Mouse (Mus musculus): ENCODE measurements around the gene Ntf3. TPM values are rescaled to one million over a fixed set of nuclear protein-coding genes. Genes with fewer than 3 reads are reported as not detected.

Ntf3 gene
- polyA plus RNA-seq, 1 experiment from 2014 or later: not detected

DNA sequence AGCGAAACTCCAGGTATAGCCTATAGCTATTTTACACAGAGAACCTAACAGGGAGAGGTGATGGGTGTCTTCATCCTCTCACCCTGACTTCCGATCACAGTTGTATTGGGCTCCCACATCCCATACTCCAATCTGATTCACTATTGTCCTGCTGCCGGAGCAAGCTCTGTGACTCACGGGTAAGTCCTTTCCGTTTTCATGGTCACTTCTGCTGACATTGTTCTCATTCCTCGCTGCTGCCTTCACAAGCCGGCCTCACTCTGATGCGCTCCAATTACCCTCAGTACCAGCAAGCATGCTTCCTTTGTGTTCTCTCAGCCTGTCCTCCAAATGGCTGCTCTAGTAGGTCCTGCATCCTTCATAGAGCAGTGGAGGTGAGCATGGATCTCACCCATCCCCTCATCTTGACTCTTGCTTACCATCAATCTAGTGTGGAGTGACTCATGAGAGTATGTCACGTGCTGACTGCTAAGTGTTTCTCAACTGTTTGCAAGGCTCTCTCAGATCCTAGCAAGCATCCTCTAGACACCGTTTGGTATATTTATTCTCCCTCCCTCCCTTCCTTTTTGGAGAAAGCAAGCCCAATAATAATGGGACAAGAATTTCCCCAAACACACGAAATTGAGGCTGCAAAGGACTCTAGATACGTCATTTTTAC is 61.5 kb downstream of the Ntf3 start:
- H3K4me3 ChIP-seq (ENCODE audit: inconsistent target): no peak overlapping the region
- 64% methylated on average over 12 of the region's 12 CpGs for WGBS (ENCODE audit: missing documents)
- no peak overlapping the region for H3K27ac ChIP-seq
- H3K36me3 ChIP-seq (ENCODE audit: inconsistent target): no peaks in the 10 kb centered on the region
- no peaks in the 10 kb centered on the region for H3K79me2 ChIP-seq (ENCODE audit: inconsistent target)

DNA sequence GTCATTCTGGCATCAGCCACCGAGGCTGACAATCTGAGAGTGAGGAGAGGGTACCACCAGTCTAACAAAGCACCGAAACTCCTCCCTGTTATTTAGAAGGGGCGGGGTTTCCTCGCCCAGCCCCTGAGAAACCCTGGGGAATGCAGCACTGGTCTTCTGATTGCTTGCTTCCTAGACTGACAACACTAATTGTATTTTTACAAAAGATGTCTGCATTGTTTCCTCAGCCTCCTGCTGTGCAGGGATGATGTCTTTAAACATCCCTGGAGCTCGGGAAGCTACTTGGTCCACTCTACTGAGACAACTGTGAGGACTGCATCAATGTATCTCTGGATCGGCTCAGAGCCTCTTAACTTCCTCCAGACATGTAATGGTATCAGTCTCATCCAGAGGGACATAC is 64.1 kb downstream of the Ntf3 start:
- H3K27ac ChIP-seq: no peak overlapping the region
- no peaks in the 10 kb centered on the region for H3K36me3 ChIP-seq (ENCODE audit: inconsistent target)
- no peak overlapping the region for H3K4me3 ChIP-seq (ENCODE audit: inconsistent target)
- WGBS (ENCODE audit: missing documents): 82% methylated on average over 6 of the region's 6 CpGs
- H3K79me2 ChIP-seq (ENCODE audit: inconsistent target): no peaks in the 10 kb centered on the region

DNA sequence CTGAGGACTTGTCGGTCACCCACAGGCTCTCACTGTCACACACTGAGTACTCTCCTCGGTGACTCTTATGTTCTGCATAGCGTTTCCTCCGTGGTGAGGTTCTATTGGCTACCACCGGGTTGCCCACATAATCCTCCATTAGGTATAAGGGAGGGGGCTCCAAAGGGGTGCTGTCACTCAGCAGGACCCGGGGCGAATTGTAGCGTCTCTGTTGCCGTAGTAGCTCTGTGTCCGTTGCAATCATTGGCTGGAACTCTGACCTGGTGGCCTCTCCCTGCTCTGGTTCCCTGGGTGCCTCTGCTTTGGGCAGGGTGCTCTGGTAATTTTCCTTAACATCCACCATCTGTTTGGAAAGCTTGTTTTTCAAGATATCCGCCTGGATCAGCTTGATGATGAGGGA is 64.7 kb downstream of the Ntf3 start:
- H3K27ac ChIP-seq: no peak overlapping the region
- H3K79me2 ChIP-seq (ENCODE audit: inconsistent target): no peaks in the 10 kb centered on the region
- 92% methylated on average over 11 of the region's 11 CpGs for WGBS (ENCODE audit: missing documents)
- H3K36me3 ChIP-seq (ENCODE audit: inconsistent target): no peaks in the 10 kb centered on the region
- H3K4me3 ChIP-seq (ENCODE audit: inconsistent target): no peak overlapping the region

DNA sequence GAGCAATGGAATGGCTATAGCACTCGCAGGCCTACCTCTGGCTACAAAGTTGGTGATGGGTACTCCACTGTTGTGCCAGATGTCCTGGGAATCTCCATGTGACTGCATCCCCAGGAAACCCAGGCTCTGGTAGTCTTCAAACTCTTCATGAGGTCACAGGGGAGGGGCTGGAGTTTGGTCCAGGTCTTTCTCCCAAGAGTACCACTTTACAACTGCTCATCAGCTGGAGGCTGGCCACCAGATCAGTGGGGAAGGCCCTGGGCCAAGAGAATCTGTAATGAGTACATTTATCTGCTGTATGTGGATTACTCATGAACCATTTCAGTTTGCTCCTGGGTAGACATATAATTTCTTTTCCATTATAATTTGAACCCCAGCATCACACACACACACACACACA is 66.1 kb downstream of the Ntf3 start:
- Histone ChIP-seq H3K79me2 (ENCODE audit: inconsistent target) (no peaks in the 10 kb centered on the region), H3K27ac (no peak overlapping the region), H3K36me3 (ENCODE audit: inconsistent target) (no peaks in the 10 kb centered on the region), H3K4me3 (ENCODE audit: inconsistent target) (no peak overlapping the region)
- WGBS (ENCODE audit: missing documents): 92% methylated on average over 1 of the region's 1 CpGs

DNA sequence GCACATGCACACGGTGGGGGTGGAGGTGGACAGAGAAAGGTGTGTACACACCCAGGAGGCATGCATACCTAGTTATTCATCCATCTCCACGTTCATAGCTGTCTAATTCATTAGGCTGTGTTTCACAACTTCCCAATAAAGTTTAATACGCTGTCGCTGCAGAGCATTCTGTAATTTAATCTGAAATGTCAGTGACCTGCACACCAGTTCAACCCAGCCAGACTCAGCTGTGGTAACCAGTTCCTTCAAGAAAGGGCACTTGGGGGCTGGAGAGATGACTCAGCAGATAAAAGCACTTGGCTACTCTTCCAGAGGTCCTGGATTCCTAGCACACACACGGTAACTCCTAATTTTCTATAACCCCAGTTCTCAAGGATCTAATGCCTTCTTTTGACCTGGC is 69.2 kb downstream of the Ntf3 start:
- Histone ChIP-seq H3K27ac (no peak overlapping the region), H3K4me3 (ENCODE audit: inconsistent target) (no peak overlapping the region), H3K36me3 (ENCODE audit: inconsistent target) (no peaks in the 10 kb centered on the region), H3K79me2 (ENCODE audit: inconsistent target) (no peaks in the 10 kb centered on the region)
- 76% methylated on average over 5 of the region's 5 CpGs for WGBS (ENCODE audit: missing documents)

DNA sequence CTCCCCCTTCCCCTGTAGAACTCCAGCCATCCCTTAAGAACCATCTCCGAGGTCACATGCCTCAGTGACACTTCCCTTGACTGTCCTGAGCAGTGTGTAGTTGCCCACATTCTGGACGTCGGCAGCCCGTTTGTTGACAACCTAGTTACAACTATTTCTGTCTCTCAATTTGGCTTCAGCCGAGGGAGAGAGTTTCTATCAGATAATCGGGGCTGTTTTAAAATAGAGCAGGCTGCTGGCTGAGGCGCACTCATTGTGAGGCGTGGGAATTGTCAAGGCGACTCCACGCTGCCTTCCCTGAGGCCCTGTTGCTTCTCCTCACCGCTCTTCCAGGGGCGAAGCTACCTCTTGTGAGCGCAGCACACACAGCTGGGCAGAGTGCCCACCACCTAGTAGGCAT is 70.6 kb downstream of the Ntf3 start:
- Histone ChIP-seq H3K79me2 (ENCODE audit: inconsistent target) (no peaks in the 10 kb centered on the region), H3K4me3 (ENCODE audit: inconsistent target) (no peak overlapping the region), H3K36me3 (ENCODE audit: inconsistent target) (no peaks in the 10 kb centered on the region), H3K27ac (no peak overlapping the region)
- 90% methylated on average over 13 of the region's 13 CpGs for WGBS (ENCODE audit: missing documents)

DNA sequence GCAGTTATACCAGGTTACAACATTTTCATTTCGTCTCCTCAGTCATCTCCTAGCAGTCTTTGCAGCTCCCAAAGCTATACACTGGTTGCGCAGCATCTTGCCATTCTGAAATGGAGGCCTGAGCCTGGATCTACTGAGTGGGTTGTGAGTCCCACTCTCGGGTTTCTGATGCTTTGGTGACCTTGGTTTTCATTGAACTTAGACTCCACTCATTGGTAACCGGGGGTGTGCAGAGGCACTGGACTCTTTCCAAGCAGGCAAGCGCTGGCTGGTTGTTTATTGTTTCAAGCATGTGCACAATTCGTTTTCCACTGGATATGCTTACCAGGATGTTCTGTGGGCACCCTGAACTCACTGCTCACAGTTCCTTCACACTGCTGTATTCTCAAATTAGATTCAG is 71.7 kb downstream of the Ntf3 start:
- Histone ChIP-seq H3K36me3 (ENCODE audit: inconsistent target) (no peaks in the 10 kb centered on the region), H3K79me2 (ENCODE audit: inconsistent target) (no peaks in the 10 kb centered on the region), H3K4me3 (ENCODE audit: inconsistent target) (no peak overlapping the region), H3K27ac (no peak overlapping the region)
- WGBS (ENCODE audit: missing documents): 79% methylated on average over 6 of the region's 6 CpGs

DNA sequence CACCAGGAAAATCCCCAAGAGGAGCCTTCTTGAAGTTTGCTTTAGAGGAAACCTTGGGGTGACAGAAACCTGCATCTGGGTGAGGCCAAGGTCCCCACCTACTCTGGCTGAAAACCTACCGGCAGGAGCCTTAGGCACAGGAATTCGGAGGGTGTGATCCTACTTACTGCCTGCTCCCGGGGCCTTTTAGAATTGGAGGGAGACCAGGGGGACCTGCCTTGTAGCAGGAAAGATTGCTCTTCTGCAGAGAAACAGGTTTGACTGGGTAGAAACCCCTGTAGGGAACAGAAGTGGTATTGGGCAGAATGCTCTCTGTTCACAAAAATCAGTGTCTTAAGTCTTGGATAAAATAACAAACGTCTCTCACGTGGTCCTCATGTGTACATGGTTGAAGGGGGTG is 74.7 kb downstream of the Ntf3 start:
- Histone ChIP-seq H3K27ac (no peak overlapping the region), H3K79me2 (ENCODE audit: inconsistent target) (no peaks in the 10 kb centered on the region), H3K36me3 (ENCODE audit: inconsistent target) (no peaks in the 10 kb centered on the region), H3K4me3 (ENCODE audit: inconsistent target) (no peak overlapping the region)
- WGBS (ENCODE audit: missing documents): 68% methylated on average over 5 of the region's 5 CpGs

DNA sequence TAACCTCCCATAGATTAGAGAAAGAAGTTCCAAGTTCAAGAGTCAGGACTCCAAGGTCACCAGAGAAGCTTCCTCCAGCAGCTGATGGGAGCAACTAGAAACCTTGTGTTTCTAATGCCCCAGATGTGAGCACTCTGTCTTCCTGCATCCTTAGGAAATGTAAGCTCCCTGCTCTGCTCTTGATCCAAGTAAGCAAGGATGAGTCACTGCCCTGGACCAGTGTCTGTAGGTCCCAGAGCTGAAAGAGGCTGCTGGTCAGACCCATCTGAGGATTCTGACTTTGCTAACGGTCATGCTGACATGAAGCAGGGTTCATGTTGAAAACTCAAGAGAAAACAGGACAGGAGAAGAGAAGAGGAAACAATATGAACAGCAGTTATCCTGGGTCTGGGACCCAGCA is 76.6 kb downstream of the Ntf3 start:
- H3K79me2 ChIP-seq (ENCODE audit: inconsistent target): no peaks in the 10 kb centered on the region
- 89% methylated on average over 1 of the region's 1 CpGs for WGBS (ENCODE audit: missing documents)
- H3K36me3 ChIP-seq (ENCODE audit: inconsistent target): no peaks in the 10 kb centered on the region
- H3K4me3 ChIP-seq (ENCODE audit: inconsistent target): no peak overlapping the region
- H3K27ac ChIP-seq: no peak overlapping the region

DNA sequence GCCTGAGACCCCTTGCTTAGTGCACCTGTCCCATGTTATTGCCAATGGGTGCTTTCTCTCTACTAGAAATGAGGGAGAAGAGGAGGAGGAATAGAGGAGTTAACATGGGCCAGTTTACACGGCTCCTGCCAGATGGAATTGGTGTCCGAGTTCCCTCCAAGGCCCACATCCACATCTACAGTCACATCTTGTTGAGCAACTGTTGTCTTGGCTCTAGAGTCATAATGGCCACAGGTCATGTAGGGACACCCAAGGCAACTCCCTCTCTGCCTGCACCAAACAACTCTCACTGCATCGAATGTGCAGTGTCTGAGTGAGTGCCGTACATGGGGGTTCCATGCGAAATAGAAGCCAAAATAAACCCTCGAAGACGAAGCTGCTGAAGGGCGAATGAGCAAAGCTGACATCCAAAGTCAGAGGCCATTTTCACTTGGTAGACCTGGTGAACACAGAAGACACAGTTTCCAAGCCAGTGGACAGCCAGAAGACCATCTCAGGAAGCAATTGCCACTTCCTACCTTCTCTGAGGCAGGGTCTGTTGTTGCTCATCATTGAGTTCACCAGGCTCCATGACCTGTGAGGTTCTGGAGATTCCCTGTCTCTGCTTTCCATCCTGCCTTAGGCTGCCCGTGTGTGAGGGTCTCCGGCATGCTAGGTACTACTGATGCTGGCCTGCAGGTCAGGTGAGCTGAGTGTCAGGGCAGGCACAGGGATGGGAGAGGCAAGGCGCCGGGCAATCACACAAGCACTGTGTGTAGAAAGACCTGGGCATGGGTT is 78.0 kb downstream of the Ntf3 start:
- no peak overlapping the region for H3K27ac ChIP-seq
- 85% methylated on average over 12 of the region's 12 CpGs for WGBS (ENCODE audit: missing documents)
- no peak overlapping the region for H3K4me3 ChIP-seq (ENCODE audit: inconsistent target)
- H3K36me3 ChIP-seq (ENCODE audit: inconsistent target): no peaks in the 10 kb centered on the region
- H3K79me2 ChIP-seq (ENCODE audit: inconsistent target): no peaks in the 10 kb centered on the region

DNA sequence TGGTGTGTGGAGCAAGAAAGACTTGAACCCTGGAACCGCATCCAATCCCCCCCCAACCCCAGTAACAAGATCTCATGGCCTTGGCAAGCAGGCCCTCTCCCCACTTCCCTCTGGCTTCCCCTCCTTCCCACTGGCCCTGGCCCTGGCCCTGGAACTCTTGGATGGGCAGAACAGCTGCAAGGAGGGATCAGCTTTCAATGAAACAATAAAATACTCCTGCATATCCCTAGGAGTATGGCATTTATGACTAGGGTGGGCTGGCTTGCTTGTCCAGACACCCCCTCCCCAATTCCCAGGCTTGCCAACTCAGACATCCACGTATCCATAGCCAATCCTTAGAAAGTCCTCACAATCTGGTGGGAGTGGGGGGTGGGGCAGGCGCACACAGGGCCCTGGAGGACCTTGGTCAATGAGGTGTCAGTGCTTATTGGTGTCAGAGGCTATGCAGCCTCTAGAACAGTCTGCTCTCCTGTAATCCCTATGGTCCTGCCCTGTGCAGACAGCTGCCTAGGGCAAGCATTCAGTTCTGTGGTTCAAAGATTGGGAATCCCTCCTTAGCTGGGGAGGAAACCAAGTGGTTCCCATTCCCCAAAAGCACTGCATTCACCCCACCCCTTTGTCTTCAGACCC is 80.3 kb downstream of the Ntf3 start:
- Histone ChIP-seq H3K4me3 (ENCODE audit: inconsistent target) (no peak overlapping the region), H3K79me2 (ENCODE audit: inconsistent target) (no peaks in the 10 kb centered on the region), H3K36me3 (ENCODE audit: inconsistent target) (no peaks in the 10 kb centered on the region), H3K27ac (no peak overlapping the region)
- 67% methylated on average over 3 of the region's 3 CpGs for WGBS (ENCODE audit: missing documents)

DNA sequence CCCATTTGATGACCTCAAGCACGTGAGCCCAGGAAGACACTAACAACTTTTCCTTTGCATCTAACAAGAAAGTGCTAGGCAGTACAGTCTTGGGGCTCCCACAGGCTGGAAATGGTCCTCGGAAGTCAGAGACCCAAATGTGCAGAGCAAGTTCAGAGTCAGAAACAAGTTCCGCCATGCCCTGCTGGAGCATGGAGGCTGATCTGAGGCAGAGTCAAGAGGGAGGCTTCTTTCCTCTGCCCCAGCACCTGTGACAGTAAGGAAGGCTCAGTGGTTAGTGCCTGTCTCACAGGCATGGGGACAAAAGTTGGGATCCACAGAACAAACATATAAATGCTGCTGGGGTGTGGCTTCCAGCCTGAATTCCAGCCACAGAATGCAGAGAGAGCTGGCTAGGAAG is 86.2 kb downstream of the Ntf3 start:
- no peaks in the 10 kb centered on the region for H3K79me2 ChIP-seq (ENCODE audit: inconsistent target)

DNA sequence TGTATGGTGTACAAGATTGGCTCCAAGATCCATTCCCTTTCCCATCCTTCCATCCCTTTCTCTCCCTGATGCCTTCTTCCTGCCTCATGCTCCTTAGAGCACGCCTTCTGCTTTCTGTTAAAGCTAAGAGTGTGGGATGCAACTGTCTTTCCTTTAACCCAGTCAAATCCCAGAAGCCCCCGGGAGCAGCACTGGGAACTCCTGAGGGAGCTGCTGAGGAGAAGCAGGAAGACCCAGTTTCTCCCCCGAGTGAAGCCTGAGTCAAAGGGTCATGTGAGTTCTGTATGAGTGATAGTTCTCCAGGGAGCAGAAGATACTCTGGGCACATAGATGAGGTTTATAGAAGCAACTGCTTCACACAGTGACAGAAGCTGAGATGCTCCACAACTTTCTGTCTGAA is 109.0 kb downstream of the Ntf3 start:
- Histone ChIP-seq H3K27ac (no peak overlapping the region), H3K4me3 (ENCODE audit: inconsistent target) (no peak overlapping the region), H3K79me2 (ENCODE audit: inconsistent target) (no peaks in the 10 kb centered on the region), H3K36me3 (ENCODE audit: inconsistent target) (no peaks in the 10 kb centered on the region)
- 85% methylated on average over 3 of the region's 3 CpGs for WGBS (ENCODE audit: missing documents)

More for the DNA sequence above, 86.2 kb downstream of the Ntf3 start:
- H3K4me3 ChIP-seq (ENCODE audit: inconsistent target): no peak overlapping the region
- no peak overlapping the region for H3K27ac ChIP-seq
- 93% methylated on average over 3 of the region's 3 CpGs for WGBS (ENCODE audit: missing documents)
- H3K36me3 ChIP-seq (ENCODE audit: inconsistent target): no peaks in the 10 kb centered on the region

DNA sequence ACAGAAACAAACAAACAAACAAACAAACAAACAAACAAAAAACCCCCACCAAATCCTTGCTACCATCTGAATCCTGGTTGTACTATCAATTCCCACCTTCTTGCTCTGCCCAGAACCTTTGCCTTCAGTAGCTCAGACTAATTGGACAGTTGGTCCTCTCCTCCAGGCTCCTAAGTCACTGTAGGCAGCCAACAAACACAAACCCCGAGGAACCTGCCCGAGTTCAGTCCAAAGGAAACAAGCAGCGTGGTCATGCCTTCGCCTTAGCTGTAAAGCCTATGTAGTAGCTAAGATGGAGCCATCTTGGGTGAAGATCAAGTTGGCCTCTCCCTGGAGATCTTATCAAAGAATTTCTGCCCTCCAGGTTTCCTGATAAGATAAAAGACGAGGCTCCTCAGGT is 113.6 kb downstream of the Ntf3 start:
- H3K36me3 ChIP-seq (ENCODE audit: inconsistent target): no peaks in the 10 kb centered on the region
- H3K4me3 ChIP-seq (ENCODE audit: inconsistent target): no peak overlapping the region
- no peaks in the 10 kb centered on the region for H3K79me2 ChIP-seq (ENCODE audit: inconsistent target)
- 80% methylated on average over 5 of the region's 5 CpGs for WGBS (ENCODE audit: missing documents)
- no peak overlapping the region for H3K27ac ChIP-seq
